Mouse (Mus musculus) hindbrain, embryonic 16.5 days (tissue): ENCODE measurements around the gene Olfr456. TPM values are rescaled to one million over a fixed set of nuclear protein-coding genes. Genes with fewer than 3 reads are reported as not detected.
"Not testable (repeated sequence)": the region's sequence is repeated elsewhere in the genome, so short reads cannot be mapped to it uniquely, and the experiment has no call there.

Experiments used
- ATAC-seq: fragments of 200-750 bp; cut with Nextera tagmentation; 2 replicates; pipeline ENCODE4 v1.8.0; 2017; ENCODE audit warnings: moderate TSS enrichment, moderate library complexity
- H3K27ac ChIP-seq: fragments of 300-500 bp; sonication (generic); 2 replicates; pipeline ENCODE4 v1.5.1; 2014; ENCODE audit warnings: low read depth, mild to moderate bottlenecking, control low read depth, low read length, moderate library complexity
- H3K27me3 ChIP-seq: fragments of 300-500 bp; sonication (generic); replicated peaks from 2 replicates; pipeline ENCODE4 v1.6.1; 2014; ENCODE audit warnings: low read length; ENCODE audit not compliant: control insufficient read depth, insufficient read depth
- H3K36me3 ChIP-seq: fragments of 300-500 bp; sonication (generic); 2 replicates; pipeline ENCODE4 v1.6.1; 2014; ENCODE audit warnings: mild to moderate bottlenecking, low read length, moderate library complexity, mixed read lengths; ENCODE audit not compliant: control insufficient read depth, insufficient read depth
- H3K4me1 ChIP-seq: fragments of 300-500 bp; sonication (generic); 2 replicates; pipeline ENCODE4 v1.6.1; 2014; ENCODE audit warnings: low read depth, low read length; ENCODE audit not compliant: control insufficient read depth, insufficient read depth
- H3K4me2 ChIP-seq: fragments of 300-500 bp; sonication (generic); 2 replicates; pipeline ENCODE4 v1.6.1; 2014; ENCODE audit warnings: mild to moderate bottlenecking, low read length, control low read depth, moderate library complexity
- H3K4me3 ChIP-seq: fragments of 300-500 bp; sonication (generic); 2 replicates; pipeline ENCODE4 v1.5.1; 2014; ENCODE audit warnings: mild to moderate bottlenecking, low read length, control low read depth, moderate library complexity
- H3K9ac ChIP-seq: fragments of 300-500 bp; sonication (generic); 2 replicates; pipeline ENCODE4 v1.6.1; 2014; ENCODE audit warnings: low read depth, mild to moderate bottlenecking, control low read depth, low read length, moderate library complexity
- H3K9me3 ChIP-seq: fragments of 300-500 bp; sonication (generic); 2 replicates; pipeline ENCODE4 v1.6.1; 2014; ENCODE audit warnings: mild to moderate bottlenecking, low read length, moderate library complexity; ENCODE audit not compliant: control insufficient read depth
- WGBS: fragments of 180-500 bp; shearing (Covaris S2); extraction: QIAGEN DNeasy Blood & Tissue Kit; methylation state at CpG from one replicate; pipeline ENCODE4 v1.1.7; 2014; 5-methylcytosine and 5-hydroxymethylcytosine counted together
- polyA plus RNA-seq: library from polyadenylated mRNA; unstranded; fragments of >200 nt; fragmentation: Nextera tagmentation; extraction: Ambion mirVana; gene quantifications from 2 replicates; pipeline ENCODE4 v1.2.1, GENCODE M21; 2015

Olfr456 gene
- polyA plus RNA-seq = not detected in 2 replicates

DNA sequence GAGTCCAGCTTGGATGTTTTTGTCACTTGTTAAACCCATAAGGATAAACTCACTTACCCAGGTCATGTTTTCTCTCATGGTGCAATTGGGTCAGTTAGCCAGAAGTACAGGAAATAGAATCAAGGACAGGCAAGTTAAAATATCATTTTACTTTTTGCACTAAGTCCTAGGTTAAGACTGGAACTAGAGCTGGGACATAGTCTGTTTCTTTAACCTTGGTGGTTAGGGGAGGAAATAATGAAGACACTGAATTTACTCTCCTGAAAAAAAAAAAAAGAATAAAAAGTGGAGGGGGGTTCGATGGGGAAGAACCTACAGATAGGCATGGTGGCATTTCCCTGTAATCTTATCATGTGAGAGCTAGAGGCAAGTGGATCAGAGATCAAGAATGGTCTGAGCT is at the start of gene Olfr456:
TSS of gene Olfr456 (minus strand) at position 101 of the 400 bp plus-strand sequence.
- Histone ChIP-seq H3K9ac (no peak within 1 kb of the TSS), H3K27me3 (no peaks in the 10 kb centered on the region), H3K27ac (no peak within 1 kb of the TSS), H3K4me2 (no peak within 1 kb of the TSS), H3K9me3 (no peaks in the 10 kb centered on the region), H3K4me1 (no peaks in the 10 kb centered on the region), H3K4me3 (no peak within 1 kb of the TSS), H3K36me3 (no peaks in the 10 kb centered on the region)
- ATAC-seq = no peak
- WGBS = 89% methylated on average over 1 of the region's 1 CpGs

DNA sequence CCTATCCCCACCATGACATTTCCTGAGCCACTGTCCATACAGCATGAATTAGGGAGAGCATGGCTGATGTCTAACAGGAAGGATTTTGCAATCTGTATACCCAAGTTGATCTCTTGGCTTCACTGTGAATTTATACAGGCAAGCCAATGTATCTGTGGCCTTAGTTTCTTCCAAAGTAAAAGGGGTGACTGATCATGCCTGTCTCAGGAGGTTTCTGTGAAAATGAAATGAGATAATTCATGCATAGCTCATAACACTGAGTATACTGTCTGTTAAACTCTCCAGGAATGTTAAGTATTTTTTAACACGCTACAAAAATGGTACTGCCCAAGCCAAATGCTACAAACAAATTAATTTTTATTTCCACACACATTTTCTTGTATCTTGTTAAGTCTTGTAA is 26.4 kb upstream of the Olfr456 start:
- Histone ChIP-seq H3K27ac (no peak overlapping the region), H3K9ac (no peak overlapping the region), H3K27me3 (no peaks in the 10 kb centered on the region), H3K4me2 (no peak overlapping the region), H3K4me3 (no peak overlapping the region), H3K36me3 (no peaks in the 10 kb centered on the region), H3K4me1 (no peaks in the 10 kb centered on the region), H3K9me3 (no peaks in the 10 kb centered on the region)
- WGBS = 80% methylated on average over 1 of the region's 1 CpGs
- no peak for ATAC-seq

DNA sequence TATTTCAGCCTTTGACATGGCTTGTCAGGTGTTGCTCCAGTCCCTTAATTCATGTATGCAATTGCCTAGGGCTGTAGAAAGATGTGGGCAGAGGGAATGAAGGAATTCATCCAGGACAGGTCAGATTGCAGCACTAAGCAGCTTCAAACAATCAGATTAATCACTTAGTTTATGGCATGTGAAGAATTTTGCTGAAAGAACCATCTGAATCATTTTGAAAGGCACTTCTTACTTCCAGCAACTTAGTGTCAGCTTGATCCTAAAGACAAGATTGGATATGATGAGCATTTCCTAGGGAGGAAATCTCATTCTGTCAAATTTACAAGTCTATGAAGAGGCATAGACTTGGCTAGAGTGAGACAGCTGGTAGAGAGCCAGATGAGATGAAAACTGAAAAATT is 22.3 kb upstream of the Olfr456 start:
- no peaks in the 10 kb centered on the region for H3K27me3 ChIP-seq
- no peaks in the 10 kb centered on the region for H3K4me1 ChIP-seq
- H3K27ac ChIP-seq = no peak overlapping the region
- no peak overlapping the region for H3K4me3 ChIP-seq
- H3K4me2 ChIP-seq = no peak overlapping the region
- no peaks in the 10 kb centered on the region for H3K9me3 ChIP-seq
- no peak for ATAC-seq
- H3K36me3 ChIP-seq = no peaks in the 10 kb centered on the region
- H3K9ac ChIP-seq = no peak overlapping the region

DNA sequence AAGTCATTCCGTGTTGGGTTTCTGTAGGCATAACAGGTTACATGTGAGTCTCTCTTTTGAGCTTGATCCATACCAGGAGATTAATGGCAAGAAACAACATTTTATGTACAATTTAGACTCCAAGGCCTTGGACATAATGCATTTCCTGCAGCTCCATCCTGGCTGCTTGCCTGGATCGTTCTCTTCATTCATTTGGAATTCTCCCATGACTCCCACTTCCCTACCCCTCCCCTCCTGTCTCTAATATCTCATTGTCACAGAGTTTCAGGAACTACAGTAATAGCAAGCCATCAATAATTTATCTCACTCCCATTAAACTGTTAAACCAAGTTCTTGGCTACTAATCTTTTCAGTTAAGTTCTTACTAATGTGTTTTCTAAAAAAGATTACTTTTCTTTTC is 16.5 kb upstream of the Olfr456 start:
- Histone ChIP-seq H3K36me3 (no peaks in the 10 kb centered on the region), H3K9me3 (no peaks in the 10 kb centered on the region), H3K9ac (no peak overlapping the region), H3K27ac (no peak overlapping the region), H3K4me1 (no peaks in the 10 kb centered on the region), H3K4me2 (no peak overlapping the region), H3K27me3 (no peaks in the 10 kb centered on the region), H3K4me3 (no peak overlapping the region)
- WGBS = 78% methylated on average over 2 of the region's 2 CpGs
- ATAC-seq = no peak

DNA sequence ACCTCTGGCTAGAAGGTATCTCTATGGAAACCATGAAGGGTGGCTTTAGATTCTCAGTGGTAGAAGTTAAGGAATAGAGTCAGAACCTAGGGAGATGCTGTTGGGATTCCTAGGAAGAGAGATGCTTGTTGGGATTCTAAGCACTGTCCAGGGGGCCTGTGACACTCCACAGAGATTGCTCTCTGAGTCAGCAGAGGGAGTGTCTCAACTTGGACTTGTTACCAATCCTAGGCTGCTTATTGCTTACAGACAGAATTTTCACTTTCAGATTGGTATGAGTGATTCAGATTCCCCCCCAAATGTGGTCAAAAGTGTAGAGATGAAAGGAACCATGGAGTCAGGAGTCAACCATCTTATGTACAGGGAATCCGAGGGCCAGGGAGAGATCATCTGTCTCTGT is 2.7 kb upstream of the Olfr456 start:
- Histone ChIP-seq H3K4me3 (no peak overlapping the region), H3K9ac (no peak overlapping the region), H3K36me3 (no peaks in the 10 kb centered on the region), H3K27ac (no peak overlapping the region), H3K4me2 (no peak overlapping the region), H3K27me3 (no peaks in the 10 kb centered on the region), H3K4me1 (no peaks in the 10 kb centered on the region), H3K9me3 (no peaks in the 10 kb centered on the region)
- 67% methylated on average over 1 of the region's 1 CpGs for WGBS
- ATAC-seq = no peak

DNA sequence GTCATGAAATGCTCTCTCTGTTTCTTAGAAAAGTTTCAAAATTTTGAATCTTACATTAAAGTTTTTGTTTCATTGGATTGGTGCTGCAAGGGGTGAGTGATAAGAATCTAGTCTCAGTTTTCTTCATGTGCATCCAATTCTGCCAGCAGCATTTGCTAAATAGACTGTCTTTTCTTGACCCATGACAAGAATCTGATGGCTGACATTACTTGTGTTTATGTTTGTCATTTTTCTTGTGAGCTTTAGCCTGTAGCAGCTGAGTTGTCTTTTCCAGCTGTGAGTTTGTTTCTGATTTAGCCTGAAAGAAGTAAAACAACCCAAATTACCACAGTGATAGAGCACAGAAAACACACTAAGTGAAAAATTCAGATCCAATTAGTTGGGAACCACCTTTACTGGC is 2.4 kb downstream of the Olfr456 start:
- H3K4me2 ChIP-seq = no peak overlapping the region
- ATAC-seq = no peak
- no peak overlapping the region for H3K27ac ChIP-seq
- H3K27me3 ChIP-seq = no peaks in the 10 kb centered on the region
- H3K9me3 ChIP-seq = no peaks in the 10 kb centered on the region
- H3K4me3 ChIP-seq = no peak overlapping the region
- H3K9ac ChIP-seq = no peak overlapping the region
- H3K36me3 ChIP-seq = no peaks in the 10 kb centered on the region
- no peaks in the 10 kb centered on the region for H3K4me1 ChIP-seq

DNA sequence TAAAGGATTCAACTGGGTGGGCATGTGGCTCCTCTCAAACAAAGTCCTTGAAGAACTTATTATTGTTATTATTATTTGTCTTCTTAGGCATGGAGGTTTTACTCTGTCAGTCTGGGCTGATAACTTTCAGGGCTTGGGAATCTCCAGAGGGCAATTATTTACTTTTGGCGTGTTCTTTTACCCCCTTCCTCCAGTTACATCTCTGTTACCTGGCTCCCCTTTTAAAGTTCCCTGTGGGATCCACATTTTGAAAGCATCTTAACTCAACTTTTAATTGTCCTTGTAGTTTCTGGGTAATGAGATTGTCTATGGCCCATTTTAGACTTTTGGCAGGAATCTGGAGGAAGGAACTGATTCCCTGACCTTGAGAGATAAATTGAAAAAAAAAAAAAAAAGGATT is 10.8 kb downstream of the Olfr456 start, which contains the start of gene Olfr457:
TSS of gene Olfr457 (minus strand) at position 101 of the 400 bp plus-strand sequence.
- Histone ChIP-seq H3K27ac (no peak within 1 kb of the TSS), H3K27me3 (no peaks in the 10 kb centered on the region), H3K4me3 (no peak within 1 kb of the TSS), H3K4me1 (no peaks in the 10 kb centered on the region), H3K9me3 (no peaks in the 10 kb centered on the region), H3K36me3 (no peaks in the 10 kb centered on the region), H3K9ac (no peak within 1 kb of the TSS), H3K4me2 (no peak within 1 kb of the TSS)
- no peak for ATAC-seq
- 81% methylated on average over 1 of the region's 1 CpGs for WGBS

DNA sequence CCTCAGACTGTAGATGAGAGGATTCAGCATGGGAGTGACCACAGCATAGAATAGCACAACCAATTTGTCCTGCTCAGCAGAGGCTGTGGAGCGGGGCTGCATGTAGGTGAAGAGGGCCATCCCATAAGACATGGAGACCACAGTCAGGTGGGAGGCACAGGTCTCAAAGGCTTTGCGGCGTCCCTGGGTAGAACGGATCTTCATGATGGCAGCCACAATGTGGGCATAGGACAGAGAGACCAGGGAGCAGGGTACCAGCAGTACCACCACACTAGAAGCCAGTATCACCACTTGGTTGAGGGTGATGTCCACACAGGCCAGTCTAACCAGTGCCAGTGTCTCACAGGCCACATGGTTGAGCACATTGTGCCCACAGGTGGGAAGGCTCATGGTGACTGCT is 15.7 kb downstream of the Olfr456 start:
- ATAC-seq = not testable (repeated sequence)
- 96% methylated on average over 4 of the region's 4 CpGs for WGBS

DNA sequence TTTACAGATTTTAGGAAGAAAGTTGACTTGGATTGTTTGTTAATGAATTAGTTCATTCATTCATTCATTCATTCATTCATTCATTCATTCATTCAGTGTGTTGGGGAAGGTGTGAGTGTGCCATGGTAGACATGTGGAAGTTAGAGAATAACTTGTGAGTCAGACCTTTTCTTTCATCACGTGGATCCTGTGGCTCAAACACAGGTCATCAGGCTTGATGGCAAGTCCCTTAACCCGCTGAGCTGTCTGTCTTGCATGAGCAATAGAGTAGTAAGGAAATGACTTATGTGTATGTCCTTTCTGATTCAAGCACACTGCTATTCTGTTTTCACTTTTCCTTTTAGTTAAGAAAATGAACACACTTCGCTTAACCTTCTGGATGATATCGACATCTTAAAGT is 16.5 kb downstream of the Olfr456 start:
- no peak overlapping the region for H3K4me3 ChIP-seq
- H3K9me3 ChIP-seq = no peaks in the 10 kb centered on the region
- no peaks in the 10 kb centered on the region for H3K27me3 ChIP-seq
- H3K4me2 ChIP-seq = no peak overlapping the region
- H3K27ac ChIP-seq = no peak overlapping the region
- no peaks in the 10 kb centered on the region for H3K4me1 ChIP-seq
- ATAC-seq = no peak
- H3K9ac ChIP-seq = no peak overlapping the region
- no peaks in the 10 kb centered on the region for H3K36me3 ChIP-seq
- 94% methylated on average over 4 of the region's 4 CpGs for WGBS

More for the DNA sequence above, 15.7 kb downstream of the Olfr456 start:
- H3K9me3 ChIP-seq, H3K4me2 ChIP-seq, H3K36me3 ChIP-seq, H3K4me3 ChIP-seq, H3K27me3 ChIP-seq, H3K27ac ChIP-seq, H3K9ac ChIP-seq, H3K4me1 ChIP-seq: not testable (repeated sequence)

DNA sequence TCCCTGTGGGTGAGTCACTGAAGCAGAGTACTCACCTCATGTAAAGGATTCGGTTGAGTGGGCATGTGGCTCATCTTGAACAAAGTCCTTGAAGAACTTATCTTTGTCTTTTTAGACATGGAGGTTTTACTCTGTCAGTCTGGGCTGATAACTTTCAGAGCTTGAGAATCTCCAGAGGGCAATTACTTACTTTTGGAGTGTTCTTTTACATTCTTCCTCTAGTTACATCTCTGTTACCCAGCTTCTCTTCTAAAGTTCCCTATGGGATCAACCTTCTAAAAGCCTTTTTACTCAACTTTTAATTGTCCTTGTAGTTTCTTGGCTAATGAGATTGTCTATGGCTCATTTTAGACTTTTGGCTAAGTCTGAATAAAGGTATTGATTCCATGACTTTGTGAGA is 21.9 kb downstream of the Olfr456 start, which contains the start of gene Olfr458:
TSS of gene Olfr458 (minus strand) at position 101 of the 400 bp plus-strand sequence.
- H3K9ac ChIP-seq = no peak within 1 kb of the TSS
- no peaks in the 10 kb centered on the region for H3K4me1 ChIP-seq
- ATAC-seq = no peak
- H3K4me2 ChIP-seq = no peak within 1 kb of the TSS
- no peak within 1 kb of the TSS for H3K27ac ChIP-seq
- no peaks in the 10 kb centered on the region for H3K9me3 ChIP-seq
- H3K4me3 ChIP-seq = no peak within 1 kb of the TSS
- no peaks in the 10 kb centered on the region for H3K36me3 ChIP-seq
- no peaks in the 10 kb centered on the region for H3K27me3 ChIP-seq
- WGBS = 83% methylated on average over 1 of the region's 1 CpGs
